Mouse (Mus musculus) central nervous system, embryonic 18 days (tissue): ENCODE measurements around the gene Eif3i. TPM values are rescaled to one million over a fixed set of nuclear protein-coding genes. Genes with fewer than 3 reads are reported as not detected.

Source experiments
- polyA plus RNA-seq: library from polyadenylated mRNA; depleted of rRNA; stranded (reverse); fragments of >200 nt; gene quantifications from 2 replicates; pipeline ENCODE4 v1.2.3, GENCODE M21; 2012; rRNA removed

Eif3i gene
- 287 and 302 TPM in 2 replicates for polyA plus RNA-seq

DNA sequence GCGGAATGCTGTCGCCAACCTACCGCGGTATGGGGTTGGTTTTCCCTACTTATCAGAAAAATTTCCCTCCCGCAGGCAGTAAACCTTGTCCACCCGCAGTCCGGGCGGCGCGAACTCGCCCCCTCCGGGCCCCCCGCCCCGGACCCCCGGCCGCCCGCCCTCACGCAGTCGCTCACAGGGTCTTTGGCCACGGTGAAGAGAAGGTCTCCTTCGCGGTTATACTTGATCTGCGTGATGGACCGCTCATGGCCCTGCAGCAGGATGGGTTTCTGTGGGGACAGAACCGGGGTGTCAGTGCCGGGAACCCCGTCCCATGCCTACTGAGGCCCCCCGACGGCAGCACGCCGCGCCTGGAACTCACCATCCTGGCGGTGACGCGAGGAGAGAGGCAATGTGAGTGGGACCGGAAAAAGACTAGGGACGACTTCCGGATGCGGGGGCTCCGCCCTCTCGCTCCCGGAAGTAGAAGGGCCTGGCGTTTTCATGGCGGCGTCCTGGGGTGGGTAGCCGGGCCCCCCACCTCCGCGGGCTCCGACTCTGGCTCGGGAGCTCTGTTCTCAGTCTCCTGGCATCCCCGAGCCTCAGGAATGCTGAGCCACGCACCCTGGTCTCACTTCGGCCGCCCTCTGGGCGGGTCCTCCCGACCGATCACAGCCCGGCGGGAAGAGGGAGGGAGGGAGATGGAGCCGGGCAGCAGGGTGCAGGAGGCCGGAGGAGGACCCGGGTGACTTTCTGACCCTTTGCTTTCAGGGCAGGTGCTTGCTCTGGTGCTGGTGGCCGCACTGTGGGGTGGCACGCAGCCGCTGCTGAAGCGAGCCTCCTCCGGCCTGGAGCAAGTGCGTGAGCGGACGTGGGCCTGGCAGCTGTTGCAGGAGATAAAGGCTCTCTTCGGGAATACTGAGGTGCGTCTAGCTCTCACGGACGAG, at the start of gene Eif3i, which contains the start of gene Tmem234:
Gene Eif3i (minus strand): TSS at position 416 of the 926 bp plus-strand sequence.
Gene Tmem234 (plus strand): TSS at position 436 of the 926 bp plus-strand sequence.

GRCm38 (mm10) chr4:129640638-129641467, 40.4 kb upstream of the Eif3i start, which contains the start of gene Txlna:
Gene Txlna, minus strand, starts transcription at chr4:129641065.

DNA sequence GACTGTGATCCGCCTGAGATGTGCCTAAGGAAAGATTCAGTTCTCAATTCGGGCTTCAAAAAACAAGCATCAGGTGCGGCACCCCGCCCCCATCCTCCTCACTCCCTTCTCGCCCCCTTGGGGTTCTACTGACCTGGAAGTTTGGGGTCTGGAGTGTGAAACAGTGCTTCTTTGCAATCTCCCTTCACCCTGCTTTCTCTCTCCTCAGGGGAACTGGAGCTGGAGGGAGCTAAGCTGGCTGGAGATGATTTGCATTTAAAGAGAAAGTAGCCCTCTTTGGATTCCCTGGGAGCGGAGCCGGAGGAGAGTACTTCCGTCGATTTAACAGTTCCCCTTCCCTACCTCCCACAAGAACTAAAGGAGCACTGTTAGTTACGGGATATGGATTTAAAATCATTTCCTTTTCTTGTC, 23.2 kb upstream of the Eif3i start, which contains the start of gene Ccdc28b:
Gene Ccdc28b (minus strand): TSS at position 267 of the 411 bp plus-strand sequence.

GRCm38 (mm10) chr4:129618786-129619691, 18.6 kb upstream of the Eif3i start, which contains the start of gene Iqcc:
Gene Iqcc, minus strand, starts transcription at chr4:129619099.

DNA sequence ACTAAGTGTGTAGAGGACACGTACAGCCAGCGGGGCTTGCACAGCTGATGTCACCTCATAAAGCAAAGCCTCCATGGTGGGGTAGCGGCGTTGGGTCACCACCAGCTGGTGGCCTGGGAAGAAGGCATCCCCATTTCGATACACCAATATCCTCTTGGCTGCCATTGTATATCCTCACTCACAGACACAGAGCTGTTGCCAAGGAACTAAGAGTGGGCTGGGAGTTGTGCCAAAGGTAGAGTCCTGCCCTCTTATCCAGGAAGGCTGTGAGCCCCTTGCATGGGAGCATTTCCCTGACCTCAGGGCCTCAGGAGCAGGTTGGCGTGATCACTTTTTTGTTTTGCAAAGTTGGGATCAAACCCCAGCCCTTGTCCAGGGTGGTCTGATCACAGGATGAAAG, 13.6 kb upstream of the Eif3i start, which contains the start of gene Dcdc2b:
Gene Dcdc2b (minus strand): TSS at position 165 of the 400 bp plus-strand sequence.

GRCm38 (mm10) chr4:129578466-129578865, 22.0 kb downstream of the Eif3i start, which contains the start of gene Fam167b:
Gene Fam167b, minus strand, starts transcription at chr4:129578549.

GRCm38 (mm10) chr4:129573430-129573829, 27.0 kb downstream of the Eif3i start, which contains the start of gene Lck:
Gene Lck, minus strand, starts transcription at chr4:129573641.

GRCm38 (mm10) chr4:129542592-129543141, 57.8 kb downstream of the Eif3i start, which contains the start of gene Hdac1:
Gene Hdac1, minus strand, starts transcription at chr4:129542713.

Other genes with a start within 250 kb of the Eif3i start
- 19.4 and 19.8 TPM in 2 replicates for gene Zbtb8a, start 222.5 kb downstream of the Eif3i start, polyA plus RNA-seq
- gene Zbtb8b, start 159.8 kb downstream of the Eif3i start, polyA plus RNA-seq: 6.8 and 6.9 TPM in 2 replicates
- gene Bsdc1, start 139.1 kb downstream of the Eif3i start, polyA plus RNA-seq: 16.2 and 21.8 TPM in 2 replicates
- 0.41 and 0.62 TPM in 2 replicates for gene Tssk3, start 109.6 kb downstream of the Eif3i start, polyA plus RNA-seq
- 0.74 and 0.80 TPM in 2 replicates for gene Fam229a, start 109.5 kb downstream of the Eif3i start, polyA plus RNA-seq
- 1,413 and 1,583 TPM in 2 replicates for gene Marcksl1, start 87.1 kb downstream of the Eif3i start, polyA plus RNA-seq
- gene Hdac1, start 57.9 kb downstream of the Eif3i start, polyA plus RNA-seq: 93.2 and 95.2 TPM in 2 replicates
- 14.9 and 16.0 TPM in 2 replicates for gene Lck, start 27.0 kb downstream of the Eif3i start, polyA plus RNA-seq
- 0.43 and 0.70 TPM in 2 replicates for gene Fam167b, start 22.1 kb downstream of the Eif3i start, polyA plus RNA-seq
- 150 and 156 TPM in 2 replicates for gene Tmem234, start within 50 bp of the Eif3i start, polyA plus RNA-seq
- gene Dcdc2b, start 13.6 kb upstream of the Eif3i start, polyA plus RNA-seq: 4.7 and 5.5 TPM in 2 replicates
- gene Iqcc, start 18.5 kb upstream of the Eif3i start, polyA plus RNA-seq: 32.2 and 33.4 TPM in 2 replicates
- 157 and 167 TPM in 2 replicates for gene Ccdc28b, start 23.3 kb upstream of the Eif3i start, polyA plus RNA-seq
- gene Txlna, start 40.4 kb upstream of the Eif3i start, polyA plus RNA-seq: 41.8 and 43.0 TPM in 2 replicates
- 43.4 and 44.3 TPM in 2 replicates for gene Kpna6, start 72.1 kb upstream of the Eif3i start, polyA plus RNA-seq
- 42.1 and 47.1 TPM in 2 replicates for gene Tmem39b, start 96.2 kb upstream of the Eif3i start, polyA plus RNA-seq
- 58.4 and 71.5 TPM in 2 replicates for gene Khdrbs1, start 141.7 kb upstream of the Eif3i start, polyA plus RNA-seq
- 66.1 and 70.5 TPM in 2 replicates for gene Ptp4a2, start 210.6 kb upstream of the Eif3i start, polyA plus RNA-seq